Mouse (Mus musculus): ENCODE data around the gene Mif4gd. TPM values are rescaled to one million over a fixed set of nuclear protein-coding genes. Genes with fewer than 3 reads are reported as not detected.
A peak's percentile ranks its signal among the peaks of the same experiment; 100 is the strongest.

The Mif4gd gene
- total RNA-seq, 4 experiments from 2014 or later, result 101 to 135 (median 121) TPM

GRCm38 (mm10) chr11:115612059-115612409 is 735 bp downstream of the Mif4gd start:
- DNase-seq, result peak; percentile 87

GRCm38 (mm10) chr11:115611173-115611572 is 1.6 kb downstream of the Mif4gd start:
- DNase-seq, result no peak

GRCm38 (mm10) chr11:115609576-115609975 is 3.2 kb downstream of the Mif4gd start:
- DNase-seq, result no peak

- no peak for DNase-seq
These were observed 4.1 kb downstream of the Mif4gd start for GRCm38 (mm10) chr11:115608421-115609399.

- DNase-seq, result no peak
These were observed 6.0 kb downstream of the Mif4gd start for GRCm38 (mm10) chr11:115606733-115607132.

GRCm38 (mm10) chr11:115604304-115604696 is 8.5 kb downstream of the Mif4gd start:
- DNase-seq, result no peak

GRCm38 (mm10) chr11:115603476-115604303 is 9.1 kb downstream of the Mif4gd start, which contains the start of the genes Mrps7 and Gga3:
Gene Mrps7 (plus strand): TSS chr11:115603925.
Gene Gga3 (minus strand): TSS chr11:115604051.
- DNase-seq, result peak; percentile 88

GRCm38 (mm10) chr11:115603128-115603475 is 9.7 kb downstream of the Mif4gd start:
- no peak for DNase-seq

- DNase-seq, result no peak
These were observed 11.6 kb downstream of the Mif4gd start for GRCm38 (mm10) chr11:115601174-115601573.

- no peak for DNase-seq
These were observed 12.0 kb downstream of the Mif4gd start for GRCm38 (mm10) chr11:115600743-115601142.

- DNase-seq, result no peak
These were observed 13.0 kb downstream of the Mif4gd start for GRCm38 (mm10) chr11:115599722-115600121.

- DNase-seq, result no peak
These were observed 14.5 kb downstream of the Mif4gd start for GRCm38 (mm10) chr11:115598309-115598708.

GRCm38 (mm10) chr11:115595209-115595608 is 17.6 kb downstream of the Mif4gd start:
- no peak for DNase-seq

- no peak for DNase-seq
These were observed 22.2 kb downstream of the Mif4gd start for GRCm38 (mm10) chr11:115590526-115591075.

- no peak for DNase-seq
These were observed 24.8 kb downstream of the Mif4gd start for GRCm38 (mm10) chr11:115587984-115588383.

- DNase-seq, result no peak
These were observed 26.4 kb downstream of the Mif4gd start for GRCm38 (mm10) chr11:115586403-115586802.

- no peak for DNase-seq
These were observed 27.1 kb downstream of the Mif4gd start for GRCm38 (mm10) chr11:115585573-115586100.

GRCm38 (mm10) chr11:115584376-115585073 is 28.2 kb downstream of the Mif4gd start:
- no peak for DNase-seq

GRCm38 (mm10) chr11:115582913-115583606 is 29.7 kb downstream of the Mif4gd start:
- no peak for DNase-seq

GRCm38 (mm10) chr11:115579080-115579479 is 33.7 kb downstream of the Mif4gd start:
- DNase-seq, result no peak

GRCm38 (mm10) chr11:115564961-115565360 is 47.8 kb downstream of the Mif4gd start:
- DNase-seq, result no peak
